Mouse (Mus musculus): ENCODE measurements around the gene Mas1. TPM values are rescaled to one million over a fixed set of nuclear protein-coding genes. Genes with fewer than 3 reads are reported as not detected.

Gene Mas1
- polyA plus RNA-seq, 1 experiment from 2014 or later: 0.36 TPM

DNA sequence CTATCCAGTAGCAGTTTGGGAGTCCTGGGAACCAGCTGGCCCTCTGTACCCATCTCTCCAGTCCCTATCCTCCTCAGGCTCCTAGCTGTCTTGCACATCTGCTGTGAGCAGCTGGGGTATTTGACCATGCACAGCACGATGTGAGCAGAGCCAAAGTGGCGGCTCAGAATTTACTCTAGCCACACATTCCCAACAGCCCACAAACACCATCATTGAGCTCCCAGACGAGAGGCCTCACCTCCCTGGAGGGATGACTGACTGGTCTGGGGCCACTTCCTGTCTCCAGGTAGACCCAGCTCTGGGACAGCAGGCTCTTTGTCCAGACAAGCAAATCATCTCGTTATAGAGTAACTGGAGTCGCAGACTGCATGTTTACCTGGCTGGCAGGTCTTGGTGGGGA, 22.1 kb downstream of the Mas1 start:
- no peak overlapping the region for H3K9ac ChIP-seq (ENCODE audit: low read depth, low read length)
- no peaks in the 10 kb centered on the region for H3K4me1 ChIP-seq (replicated peaks; ENCODE audit: control insufficient read depth, insufficient read depth, low read length)
- no peaks in the 10 kb centered on the region for H3K36me3 ChIP-seq (ENCODE audit: control insufficient read depth, insufficient read depth, low read length)
- no peak for DNase-seq (ENCODE audit: low spot score)
- no peak overlapping the region for H3K27ac ChIP-seq (ENCODE audit: low read depth, low read length)
- H3K4me2 ChIP-seq: no peak overlapping the region
- WGBS: 42% methylated on average over 5 of the region's 5 CpGs
- no peaks in the 10 kb centered on the region; the same call in 1 of the 2 replicates for H3K27me3 ChIP-seq (replicated peaks; ENCODE audit: control insufficient read depth, insufficient read depth, low read length)
- no peaks in the 10 kb centered on the region for H3K9me3 ChIP-seq (ENCODE audit: control insufficient read depth, low read length)
- ATAC-seq (replicated peaks; ENCODE audit: low FRiP score): no peak
- no peak overlapping the region for H3K4me3 ChIP-seq (ENCODE audit: low read depth, low read length)

DNA sequence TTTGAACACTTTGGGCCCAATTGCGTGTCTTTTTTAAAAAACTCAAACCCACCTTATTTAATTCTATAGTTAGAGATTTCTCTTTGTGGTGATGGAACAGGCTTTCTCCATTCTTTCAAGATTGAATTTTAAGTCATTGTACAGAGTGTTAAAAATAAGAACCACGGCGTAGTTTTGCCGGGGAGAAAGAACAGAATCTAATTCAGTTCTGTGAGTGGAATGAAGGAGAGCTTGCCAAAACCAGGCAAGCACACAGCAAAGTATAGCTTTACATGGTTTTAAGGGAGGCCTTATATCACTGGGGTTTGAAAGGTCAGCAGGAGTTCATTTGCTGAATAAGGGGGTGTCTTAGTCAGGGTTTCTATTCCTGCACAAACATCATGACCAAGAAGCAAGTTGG, 23.4 kb downstream of the Mas1 start:
- Histone ChIP-seq H3K9ac (ENCODE audit: low read depth, low read length) (no peak overlapping the region), H3K4me2 (no peak overlapping the region), H3K27ac (ENCODE audit: low read depth, low read length) (no peak overlapping the region), H3K27me3 (replicated peaks; ENCODE audit: control insufficient read depth, insufficient read depth, low read length) (no peaks in the 10 kb centered on the region; the same call in 1 of the 2 replicates), H3K36me3 (ENCODE audit: control insufficient read depth, insufficient read depth, low read length) (no peaks in the 10 kb centered on the region), H3K4me3 (ENCODE audit: low read depth, low read length) (no peak overlapping the region), H3K9me3 (ENCODE audit: control insufficient read depth, low read length) (no peaks in the 10 kb centered on the region), H3K4me1 (replicated peaks; ENCODE audit: control insufficient read depth, insufficient read depth, low read length) (no peaks in the 10 kb centered on the region)
- DNase-seq (ENCODE audit: low spot score) (no peak), ATAC-seq (replicated peaks; ENCODE audit: low FRiP score) (no peak)
- WGBS: 86% methylated on average over 4 of the region's 4 CpGs

- Histone ChIP-seq H3K4me2 (no peak overlapping the region), H3K36me3 (ENCODE audit: control insufficient read depth, insufficient read depth, low read length) (no peaks in the 10 kb centered on the region), H3K9me3 (ENCODE audit: control insufficient read depth, low read length) (no peaks in the 10 kb centered on the region), H3K27ac (ENCODE audit: low read depth, low read length) (no peak overlapping the region), H3K27me3 (replicated peaks; ENCODE audit: control insufficient read depth, insufficient read depth, low read length) (no peaks in the 10 kb centered on the region; the same call in 1 of the 2 replicates), H3K4me3 (ENCODE audit: low read depth, low read length) (no peak overlapping the region), H3K4me1 (replicated peaks; ENCODE audit: control insufficient read depth, insufficient read depth, low read length) (no peaks in the 10 kb centered on the region), H3K9ac (ENCODE audit: low read depth, low read length) (no peak overlapping the region)
- no peak for DNase-seq (ENCODE audit: low spot score)
- ATAC-seq (replicated peaks; ENCODE audit: low FRiP score): no peak
- WGBS: 51% methylated on average over 6 of the region's 6 CpGs
Observed at GRCm38 (mm10) chr17:12843826-12844225, 24.1 kb downstream of the Mas1 start.

GRCm38 (mm10) chr17:12839475-12840267, 28.3 kb downstream of the Mas1 start:
- no peak overlapping the region for H3K4me2 ChIP-seq
- WGBS: 73% methylated on average over 10 of the region's 10 CpGs
- DNase-seq (ENCODE audit: low spot score): no peak

GRCm38 (mm10) chr17:12835738-12836137, 32.2 kb downstream of the Mas1 start:
- H3K4me1 ChIP-seq (replicated peaks; ENCODE audit: control insufficient read depth, insufficient read depth, low read length): no peaks in the 10 kb centered on the region

More at GRCm38 (mm10) chr17:12839475-12840267, 28.3 kb downstream of the Mas1 start:
- H3K9ac ChIP-seq (ENCODE audit: low read depth, low read length): no peak overlapping the region
- H3K27me3 ChIP-seq (replicated peaks; ENCODE audit: control insufficient read depth, insufficient read depth, low read length): no peaks in the 10 kb centered on the region
- no peak overlapping the region for H3K27ac ChIP-seq (ENCODE audit: low read depth, low read length)
- H3K4me3 ChIP-seq (ENCODE audit: low read depth, low read length): no peak overlapping the region
- no peak for ATAC-seq (replicated peaks; ENCODE audit: low FRiP score)
- no peaks in the 10 kb centered on the region for H3K4me1 ChIP-seq (replicated peaks; ENCODE audit: control insufficient read depth, insufficient read depth, low read length)
- H3K36me3 ChIP-seq (ENCODE audit: control insufficient read depth, insufficient read depth, low read length): no peaks in the 10 kb centered on the region
- no peaks in the 10 kb centered on the region for H3K9me3 ChIP-seq (ENCODE audit: control insufficient read depth, low read length)

GRCm38 (mm10) chr17:12834826-12835225, 33.1 kb downstream of the Mas1 start:
- no peaks in the 10 kb centered on the region for H3K4me1 ChIP-seq (replicated peaks; ENCODE audit: control insufficient read depth, insufficient read depth, low read length)
- 69% methylated on average over 3 of the region's 3 CpGs for WGBS
- no peak for ATAC-seq (replicated peaks; ENCODE audit: low FRiP score)

More at GRCm38 (mm10) chr17:12835738-12836137, 32.2 kb downstream of the Mas1 start:
- Histone ChIP-seq H3K4me2 (no peak overlapping the region), H3K27ac (ENCODE audit: low read depth, low read length) (no peak overlapping the region), H3K36me3 (ENCODE audit: control insufficient read depth, insufficient read depth, low read length) (no peaks in the 10 kb centered on the region; the same call in 1 of the 2 replicates), H3K27me3 (replicated peaks; ENCODE audit: control insufficient read depth, insufficient read depth, low read length) (no peaks in the 10 kb centered on the region), H3K9me3 (ENCODE audit: control insufficient read depth, low read length) (no peaks in the 10 kb centered on the region), H3K4me3 (ENCODE audit: low read depth, low read length) (no peak overlapping the region), H3K9ac (ENCODE audit: low read depth, low read length) (no peak overlapping the region)
- ATAC-seq (replicated peaks; ENCODE audit: low FRiP score): no peak
- WGBS: 92% methylated on average over 5 of the region's 5 CpGs
- DNase-seq (ENCODE audit: low spot score): no peak

DNA sequence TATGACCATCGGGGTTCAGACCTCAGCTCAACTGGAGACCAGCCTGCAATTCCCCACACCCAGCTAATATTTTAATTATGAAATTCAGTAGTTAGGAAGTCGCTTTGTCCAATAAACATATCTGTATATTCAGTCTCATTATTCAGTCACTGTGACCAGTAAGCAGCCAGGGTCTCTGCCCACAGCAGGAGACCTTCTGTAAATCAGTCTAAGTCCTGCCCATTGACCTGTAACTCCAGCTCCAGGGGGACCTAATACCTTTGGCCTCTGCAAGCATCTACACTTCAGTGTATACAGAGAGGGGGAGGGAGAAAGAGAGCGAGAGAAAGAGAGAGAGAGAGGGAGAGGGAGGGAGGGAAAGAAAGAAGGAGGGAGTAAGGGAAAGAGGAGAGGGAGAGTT, 33.6 kb downstream of the Mas1 start:
- Histone ChIP-seq H3K36me3 (ENCODE audit: control insufficient read depth, insufficient read depth, low read length) (no peaks in the 10 kb centered on the region; the same call in 1 of the 2 replicates), H3K4me3 (ENCODE audit: low read depth, low read length) (no peak overlapping the region), H3K4me2 (no peak overlapping the region), H3K9ac (ENCODE audit: low read depth, low read length) (no peak overlapping the region), H3K27ac (ENCODE audit: low read depth, low read length) (no peak overlapping the region), H3K27me3 (replicated peaks; ENCODE audit: control insufficient read depth, insufficient read depth, low read length) (no peaks in the 10 kb centered on the region), H3K9me3 (ENCODE audit: control insufficient read depth, low read length) (no peaks in the 10 kb centered on the region), H3K4me1 (replicated peaks; ENCODE audit: control insufficient read depth, insufficient read depth, low read length) (no peaks in the 10 kb centered on the region)
- ATAC-seq (replicated peaks; ENCODE audit: low FRiP score): no peak
- WGBS: 76% methylated on average over 3 of the region's 3 CpGs
- no peak for DNase-seq (ENCODE audit: low spot score)

More at GRCm38 (mm10) chr17:12834826-12835225, 33.1 kb downstream of the Mas1 start:
- DNase-seq (ENCODE audit: low spot score): no peak
- Histone ChIP-seq H3K4me3 (ENCODE audit: low read depth, low read length) (no peak overlapping the region), H3K36me3 (ENCODE audit: control insufficient read depth, insufficient read depth, low read length) (no peaks in the 10 kb centered on the region; the same call in 1 of the 2 replicates), H3K9me3 (ENCODE audit: control insufficient read depth, low read length) (no peaks in the 10 kb centered on the region), H3K27me3 (replicated peaks; ENCODE audit: control insufficient read depth, insufficient read depth, low read length) (no peaks in the 10 kb centered on the region), H3K27ac (ENCODE audit: low read depth, low read length) (no peak overlapping the region), H3K9ac (ENCODE audit: low read depth, low read length) (no peak overlapping the region), H3K4me2 (no peak overlapping the region)

DNA sequence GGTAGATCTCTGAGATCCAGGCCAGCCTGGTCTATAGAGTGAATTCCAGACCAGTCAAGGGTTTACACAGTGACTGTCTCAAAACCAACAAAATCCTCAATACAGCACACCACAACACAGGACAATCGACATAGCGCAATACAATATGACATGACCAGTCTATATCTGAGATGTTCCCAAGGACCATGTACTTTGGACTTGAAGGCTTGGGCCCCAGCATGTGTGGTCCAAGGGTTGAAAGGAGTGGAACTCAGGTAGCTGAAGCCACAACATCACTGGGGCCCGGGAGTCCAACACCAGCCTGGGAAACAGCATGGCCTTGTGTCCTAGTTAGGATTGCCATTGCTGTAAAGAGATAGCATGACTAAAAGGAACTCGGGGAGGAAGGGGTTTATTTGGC, 35.3 kb downstream of the Mas1 start:
- WGBS: 88% methylated on average over 4 of the region's 4 CpGs

GRCm38 (mm10) chr17:12832231-12832630, 35.7 kb downstream of the Mas1 start:
- no peaks in the 10 kb centered on the region; the same call in 1 of the 2 replicates for H3K36me3 ChIP-seq (ENCODE audit: control insufficient read depth, insufficient read depth, low read length)
- DNase-seq (ENCODE audit: low spot score) (no peak), ATAC-seq (replicated peaks; ENCODE audit: low FRiP score) (no peak)
- 85% methylated on average over 3 of the region's 3 CpGs for WGBS
- H3K9ac ChIP-seq (ENCODE audit: low read depth, low read length): no peak overlapping the region
- no peaks in the 10 kb centered on the region for H3K27me3 ChIP-seq (replicated peaks; ENCODE audit: control insufficient read depth, insufficient read depth, low read length)
- no peaks in the 10 kb centered on the region for H3K9me3 ChIP-seq (ENCODE audit: control insufficient read depth, low read length)
- no peaks in the 10 kb centered on the region for H3K4me1 ChIP-seq (replicated peaks; ENCODE audit: control insufficient read depth, insufficient read depth, low read length)
- no peak overlapping the region for H3K4me3 ChIP-seq (ENCODE audit: low read depth, low read length)
- no peak overlapping the region for H3K27ac ChIP-seq (ENCODE audit: low read depth, low read length)
- no peak overlapping the region for H3K4me2 ChIP-seq

More for the DNA sequence above, 35.3 kb downstream of the Mas1 start:
- Histone ChIP-seq H3K4me3 (ENCODE audit: low read depth, low read length) (no peak overlapping the region), H3K4me1 (replicated peaks; ENCODE audit: control insufficient read depth, insufficient read depth, low read length) (no peaks in the 10 kb centered on the region), H3K4me2 (no peak overlapping the region), H3K36me3 (ENCODE audit: control insufficient read depth, insufficient read depth, low read length) (no peaks in the 10 kb centered on the region; the same call in 1 of the 2 replicates), H3K27ac (ENCODE audit: low read depth, low read length) (no peak overlapping the region), H3K9me3 (ENCODE audit: control insufficient read depth, low read length) (no peaks in the 10 kb centered on the region), H3K9ac (ENCODE audit: low read depth, low read length) (no peak overlapping the region), H3K27me3 (replicated peaks; ENCODE audit: control insufficient read depth, insufficient read depth, low read length) (no peaks in the 10 kb centered on the region)
- no peak for ATAC-seq (replicated peaks; ENCODE audit: low FRiP score)
- DNase-seq (ENCODE audit: low spot score): no peak

Measured in liver, embryonic 11.5 days (tissue).